Mouse (Mus musculus) stomach, postnatal 0 days (tissue): ENCODE measurements at regions not wholly inside any gene's neighbourhood (a gene's known extent, or its start where the extent isn't known, plus 50 kb on each side); places are given as distances from the start of the nearest gene placed in this dataset.

ENCODE experiments used
- CTCF ChIP-seq: IDR thresholded peaks from 2 replicates; pipeline ENCODE4 v1.5.1; 2016; ENCODE audit warnings: antibody characterized with exemption, low read depth, mild to moderate bottlenecking, moderate library complexity
- EP300 ChIP-seq: optimal IDR thresholded peaks from 2 replicates; pipeline ENCODE3; 2016; ENCODE audit warnings: antibody characterized with exemption

GRCm38 (mm10) chr8:12221506-12221905 lies 57.1 kb upstream of the A230072I06Rik start:
- TF ChIP-seq CTCF: no peak
- TF ChIP-seq EP300: no peak
